35 mouse cellular contexts compared by ENCODE assay signal in genomic region chr1:135451419-135451818, GRCm38 (mm10).
"Had no signal": no experiment of that assay in that cellular context is flagged by ENCODE, and none has a peak within 500 bp of the region (broad histone marks: within the 10 kb centered on the region; RNA-seq: fewer than 3 reads in every experiment).

No protein-coding gene starts in this region.

- H3K9me3 ChIP-seq: heart, embryonic 12.5 days; heart, embryonic 13.5 days; heart, embryonic 15.5 days; hindbrain, embryonic 10.5 days; hindbrain, embryonic 12.5 days; hindbrain, embryonic 13.5 days; hindbrain, embryonic 15.5 days; intestine, embryonic 15.5 days; kidney, embryonic 15.5 days had no signal

- H3K27me3 ChIP-seq: heart, embryonic 12.5 days; heart, embryonic 13.5 days; heart, embryonic 15.5 days; hindbrain, embryonic 12.5 days; hindbrain, embryonic 13.5 days; hindbrain, embryonic 15.5 days; intestine, embryonic 15.5 days; kidney, embryonic 15.5 days had no signal

- H3K9ac ChIP-seq: heart, embryonic 12.5 days; heart, embryonic 13.5 days; heart, embryonic 15.5 days; hindbrain, embryonic 12.5 days; hindbrain, embryonic 13.5 days; hindbrain, embryonic 14.5 days; hindbrain, embryonic 15.5 days; intestine, embryonic 15.5 days; kidney, embryonic 15.5 days had no signal

- DNase-seq: heart, postnatal 10 days; heart, postnatal 14 days; heart, postnatal 36 days; heart, postnatal 4 days; kidney, adult 11 months; kidney, adult 18-20 months; kidney, adult 2 months; kidney, adult 8-10 months; kidney, adult 9 months; kidney, postnatal 10 days; kidney, postnatal 14 days; kidney, postnatal 25 days; kidney, postnatal 36 days; kidney, postnatal 4 days; layer of hippocampus, adult 9-11 months; layer of hippocampus, postnatal 36 days had no signal

- ATAC-seq: hindbrain, embryonic 16.5 days; inflammation-experienced regulatory T-cells, adult 6 months; intestine, embryonic 15.5 days; intestine, embryonic 16.5 days; intestine, postnatal 0 days had no signal

- H3K27ac ChIP-seq: heart, embryonic 13.5 days; heart, embryonic 15.5 days; hindbrain, embryonic 10.5 days; hindbrain, embryonic 12.5 days; hindbrain, embryonic 13.5 days; hindbrain, embryonic 14.5 days; hindbrain, embryonic 15.5 days; hindbrain, postnatal 0 days; intestine, embryonic 15.5 days; kidney, embryonic 15.5 days; kidney, postnatal 0 days; layer of hippocampus, adult 2 months; left cerebral cortex, adult 2 months had no signal

- H3K4me1 ChIP-seq: heart, embryonic 12.5 days; heart, embryonic 13.5 days; heart, embryonic 15.5 days; hindbrain, embryonic 10.5 days; hindbrain, embryonic 12.5 days; hindbrain, embryonic 13.5 days; hindbrain, embryonic 15.5 days; intestine, embryonic 15.5 days; kidney, embryonic 15.5 days had no signal

- H3K4me3 ChIP-seq: heart, embryonic 12.5 days; heart, embryonic 13.5 days; heart, embryonic 15.5 days; hindbrain, embryonic 10.5 days; hindbrain, embryonic 12.5 days; hindbrain, embryonic 13.5 days; hindbrain, embryonic 15.5 days; intestine, embryonic 15.5 days; kidney, embryonic 15.5 days; layer of hippocampus, adult 2 months; left cerebral cortex, adult 2 months had no signal

- H3K4me2 ChIP-seq: heart, embryonic 11.5 days; heart, embryonic 12.5 days; heart, embryonic 13.5 days; heart, embryonic 15.5 days; hindbrain, embryonic 12.5 days; hindbrain, embryonic 13.5 days; hindbrain, embryonic 14.5 days; hindbrain, embryonic 15.5 days; intestine, embryonic 15.5 days; kidney, embryonic 15.5 days had no signal
